Mouse (Mus musculus) frontal cortex, adult 2 months (tissue): ENCODE measurements at regions not wholly inside any gene's neighbourhood (a gene's known extent, or its start where the extent isn't known, plus 50 kb on each side); places are given as distances from the start of the nearest gene placed in this dataset.

Experiments
- DNase-seq, 2 experiments: peaks; one replicate each; pipeline ENCODE4 v3.0.0; 2022; ENCODE audit warnings: low spot score in 1 of 2; ENCODE audit errors: extremely low spot score in 1 of 2

DNA sequence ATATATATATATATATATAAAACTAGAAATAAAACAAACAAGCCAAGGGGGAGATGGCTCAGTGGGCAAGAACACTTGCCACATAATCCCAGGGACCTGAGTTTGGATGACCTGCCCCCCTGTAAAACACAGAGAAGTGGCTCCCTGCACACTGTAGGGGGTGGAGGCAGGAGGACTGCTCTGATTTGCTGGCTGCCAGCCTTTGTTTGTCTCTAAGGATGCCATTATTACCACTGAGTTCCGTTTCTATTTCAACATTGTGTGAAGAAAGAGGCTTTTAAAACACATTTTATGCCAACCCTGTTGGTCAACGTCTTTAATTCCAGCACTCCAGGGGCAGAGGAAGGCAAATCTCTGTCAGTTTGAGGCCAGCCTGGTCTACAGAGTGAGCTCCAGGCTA, 82.2 kb upstream of the Errfi1 start:
- no peak for DNase-seq

DNA sequence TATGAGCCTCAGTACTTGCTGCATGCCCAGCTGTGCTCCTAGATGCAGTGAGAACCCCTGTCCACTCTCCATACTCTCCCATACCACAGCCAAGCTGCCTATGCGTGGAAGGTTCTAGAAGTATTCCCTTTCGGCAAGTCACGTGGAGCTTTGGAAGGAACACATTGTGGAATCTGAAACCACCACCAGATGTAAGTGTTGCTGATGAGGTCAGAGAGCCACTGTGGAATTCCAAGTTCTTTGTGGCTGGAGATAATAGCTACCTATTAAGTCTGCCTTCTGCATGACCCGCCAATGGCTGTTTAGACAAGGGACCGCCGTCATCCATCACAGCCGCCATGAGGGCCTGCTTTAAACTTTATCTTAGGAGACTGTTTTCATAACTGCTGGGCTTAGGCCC, 84.7 kb upstream of the Errfi1 start:
- DNase-seq, result no peak

DNA sequence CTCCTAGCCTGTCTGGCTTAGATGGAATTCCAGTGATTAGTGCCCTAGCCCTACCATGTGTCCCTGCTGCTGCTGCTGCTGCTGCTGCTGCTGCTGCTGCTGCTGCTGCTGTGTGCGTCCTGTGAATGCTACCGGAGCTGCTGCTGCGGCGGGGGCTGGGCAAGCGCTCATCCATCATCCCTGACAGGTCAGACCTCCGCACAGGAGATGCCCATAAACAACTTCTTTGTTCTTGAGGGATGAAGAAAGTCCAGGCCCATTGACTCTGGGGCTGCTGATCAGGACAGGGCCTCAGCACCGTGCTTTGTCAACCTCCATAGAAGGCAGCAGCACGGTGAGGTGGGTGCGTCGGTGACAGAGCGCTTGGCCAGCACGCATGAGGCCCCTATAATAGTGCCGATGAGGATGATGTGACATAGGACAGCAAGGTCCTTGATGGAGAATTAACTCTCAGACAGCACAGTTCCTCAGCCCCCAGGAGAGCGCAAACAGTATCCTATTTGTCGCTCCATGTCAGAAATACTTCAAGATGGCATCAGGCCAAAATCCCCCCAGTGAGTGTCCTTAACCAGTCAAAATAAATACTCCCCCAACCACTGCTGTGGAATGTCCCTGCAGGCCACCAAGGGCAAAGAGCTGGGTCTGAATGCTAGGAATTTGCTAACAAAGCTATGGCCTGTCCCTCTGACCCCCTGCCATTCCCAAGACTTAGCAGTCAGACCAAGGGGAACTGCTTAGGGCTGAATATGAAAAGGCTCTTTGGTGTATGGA, 95.1 kb upstream of the Errfi1 start:
- DNase-seq, result no peak

DNA sequence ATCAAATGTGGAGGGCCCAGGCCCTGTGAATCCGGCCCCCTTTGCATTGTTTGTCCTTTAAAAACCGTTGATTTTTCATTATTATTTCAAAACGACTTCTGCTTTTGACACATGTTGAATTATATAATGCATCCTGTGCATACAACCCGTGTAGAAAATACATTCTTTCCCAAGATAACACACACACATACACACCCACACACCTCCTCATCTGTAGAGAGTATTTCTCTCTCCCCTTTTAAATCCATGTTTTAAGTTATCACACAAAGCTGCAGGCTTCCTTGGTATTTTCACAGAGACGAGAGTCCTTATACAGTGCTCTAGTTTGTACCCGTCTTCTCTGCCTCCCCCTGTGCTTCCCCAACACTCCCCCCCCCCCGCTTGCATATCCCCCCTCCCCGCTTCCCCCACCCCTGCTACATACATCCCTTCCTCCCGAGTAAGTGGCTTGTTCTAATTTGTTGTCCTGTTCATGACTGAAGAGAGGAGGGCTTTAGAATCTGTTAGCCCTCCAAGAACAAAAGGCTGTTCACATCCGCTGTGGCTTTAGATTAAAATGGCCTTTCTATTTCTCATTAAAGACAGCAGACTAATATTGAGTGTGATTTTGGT, 95.8 kb upstream of the Errfi1 start:
- DNase-seq, result peak in 1 of 2 experiments; percentile 41

DNA sequence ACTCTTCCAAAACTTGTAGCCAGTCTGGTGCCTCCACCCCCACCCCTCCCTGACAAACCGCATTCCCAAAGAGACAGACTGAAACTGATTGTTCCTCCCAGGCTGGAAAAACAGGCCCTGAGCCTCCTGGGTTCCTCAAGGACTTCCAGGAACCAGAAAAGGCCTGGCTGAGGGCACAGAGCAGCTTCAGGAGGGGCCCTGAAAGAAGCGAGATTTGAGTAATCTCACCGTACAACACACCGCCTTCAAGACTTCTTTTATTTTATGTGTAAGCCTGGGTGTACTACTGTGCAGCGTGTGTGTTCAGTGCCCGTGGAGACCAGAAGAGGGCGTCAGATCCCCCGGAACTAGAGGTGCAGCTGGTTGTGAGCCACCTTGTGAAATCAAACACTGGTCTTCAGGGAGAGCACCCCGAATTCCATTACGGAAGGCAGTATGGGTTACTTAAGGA, 96.4 kb upstream of the Errfi1 start:
- DNase-seq, result no peak

DNA sequence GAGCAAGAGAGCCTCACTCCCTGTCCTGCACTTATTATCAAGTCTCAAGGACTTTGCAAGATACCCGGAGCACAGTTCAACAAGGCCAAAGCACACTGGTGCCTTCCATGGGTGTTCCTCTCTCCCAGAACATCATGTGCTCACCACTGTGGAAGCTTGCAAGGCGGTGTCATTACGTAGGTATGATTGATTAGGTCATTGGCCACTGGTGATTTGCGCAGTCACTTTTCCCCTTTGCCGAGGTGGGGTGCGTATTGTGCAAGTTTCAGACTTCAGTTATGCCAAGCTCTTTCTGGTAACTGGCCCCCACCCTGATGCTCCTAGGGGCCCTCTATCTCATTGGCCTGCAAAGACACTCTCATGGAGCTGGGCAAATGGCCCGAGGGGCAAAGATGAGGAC, 98.3 kb upstream of the Errfi1 start:
- DNase-seq, result no peak

DNA sequence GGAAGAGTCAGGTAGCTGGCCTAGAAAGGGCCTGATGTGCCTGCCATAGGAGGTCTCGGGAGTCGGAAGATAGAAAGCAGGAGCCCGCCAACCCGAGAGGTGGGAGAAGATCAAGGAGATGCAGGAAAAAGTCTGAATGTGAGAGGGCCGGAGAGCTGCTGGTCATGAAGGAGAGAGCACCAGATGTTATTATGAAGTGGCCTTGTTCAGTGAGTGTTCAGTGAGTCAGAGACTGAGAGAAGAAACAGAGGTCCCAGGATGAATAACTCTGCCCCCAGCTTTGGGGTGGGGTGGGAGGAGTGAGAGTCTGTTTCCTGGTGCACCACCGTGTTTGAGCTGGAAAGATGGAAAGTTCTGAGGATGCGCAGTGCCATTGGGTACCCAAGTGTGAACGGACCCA, 100.2 kb upstream of the Slc45a1 start:
- DNase-seq, result no peak

DNA sequence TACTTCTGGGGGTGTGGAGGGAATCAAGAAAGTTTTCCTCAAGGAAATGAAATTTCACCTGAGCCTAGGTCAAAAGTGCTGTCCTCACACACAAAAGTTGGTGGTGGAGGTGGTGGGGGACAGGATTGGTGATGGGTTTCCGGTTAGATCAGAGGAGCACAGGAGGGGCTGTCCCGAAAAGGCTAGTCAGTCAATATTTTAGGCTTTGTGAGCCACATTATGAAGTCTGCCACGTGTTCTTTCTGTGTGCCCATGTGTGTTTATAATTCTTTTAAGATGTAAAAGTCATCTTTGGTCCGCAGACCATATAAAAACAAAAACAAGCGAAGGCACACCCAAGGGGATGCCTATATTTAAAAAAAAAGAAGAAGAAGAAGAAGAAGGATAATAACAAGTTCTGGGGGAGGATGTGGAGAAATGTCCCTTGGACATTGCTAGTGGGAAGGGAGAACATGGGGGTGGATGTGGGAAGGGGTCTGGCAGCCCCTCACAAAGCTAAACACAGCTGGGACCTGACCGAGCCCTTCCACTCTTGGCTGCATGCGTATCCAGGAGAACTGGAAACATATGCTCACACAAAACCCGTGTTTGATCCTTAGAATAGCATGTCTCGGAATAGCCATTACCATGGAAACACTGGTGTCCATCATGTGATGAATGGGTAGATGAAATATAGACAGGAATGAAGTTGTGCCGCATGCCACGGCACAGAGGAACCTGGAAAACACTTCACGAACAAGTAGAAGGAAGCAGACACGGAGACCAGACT, 98.7 kb upstream of the Slc45a1 start:
- DNase-seq, result peak; percentile 59 to 70

DNA sequence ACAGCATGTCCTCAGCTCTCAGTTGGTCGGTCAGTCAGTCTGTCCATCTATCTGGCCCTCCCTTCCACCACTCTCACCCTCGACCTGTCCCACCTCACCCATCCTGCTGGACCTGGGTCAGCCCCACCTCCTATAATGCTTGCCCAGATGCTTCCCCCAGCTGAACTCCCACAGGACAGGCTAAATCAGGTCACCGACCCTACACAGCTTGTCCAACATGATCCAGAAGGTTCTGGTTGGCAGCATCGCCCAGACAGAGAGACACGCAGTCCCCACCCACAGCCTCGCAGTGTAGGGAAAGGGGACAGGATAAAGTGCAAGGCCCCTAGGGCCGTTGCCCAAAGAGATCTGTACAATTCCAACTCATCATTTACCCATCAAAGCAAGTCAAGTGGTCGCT, 97.1 kb upstream of the Slc45a1 start:
- DNase-seq, result no peak

DNA sequence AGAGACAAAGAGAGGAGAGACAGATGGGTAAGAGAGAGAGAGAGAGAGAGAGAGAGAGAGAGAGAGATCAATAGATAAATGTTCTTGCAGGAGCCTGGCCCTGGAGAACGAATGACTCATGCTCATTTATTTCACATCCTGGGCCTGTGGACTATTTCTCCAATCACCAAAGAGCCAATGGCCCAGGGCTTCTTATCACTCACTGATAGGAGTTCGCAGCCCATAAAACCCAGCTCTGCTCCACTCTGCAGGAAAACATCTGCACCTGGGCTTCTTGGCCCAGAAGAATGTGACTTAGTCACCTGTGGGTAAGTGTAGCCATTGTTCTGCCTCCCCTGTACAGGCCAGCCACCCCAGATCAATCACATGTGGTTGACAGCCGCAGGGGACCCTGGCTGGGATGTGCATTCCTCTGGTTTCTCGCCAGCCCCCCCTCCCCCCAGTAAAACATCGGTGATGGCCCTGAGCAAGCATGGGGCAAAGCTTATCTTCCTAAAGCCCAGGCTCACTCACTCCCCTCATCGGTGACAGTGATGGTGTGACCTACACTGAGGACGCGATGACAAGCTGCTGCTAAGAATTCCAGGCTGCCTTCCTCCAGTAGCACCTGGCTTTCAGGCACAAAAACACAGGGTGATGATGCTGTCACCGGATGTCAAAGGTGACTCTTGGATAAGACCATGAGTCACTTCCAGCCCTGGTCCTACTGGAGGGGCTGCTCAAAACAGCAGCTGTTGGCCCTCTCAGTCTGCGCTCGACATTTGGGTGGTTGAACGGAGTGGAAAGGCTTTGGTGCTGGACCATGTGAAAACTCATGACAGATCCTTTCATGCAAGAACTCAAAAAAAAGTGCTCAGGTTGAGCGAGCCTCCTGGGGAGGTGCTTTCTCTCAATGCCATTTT, 96.4 kb upstream of the Slc45a1 start:
- DNase-seq, result no peak

DNA sequence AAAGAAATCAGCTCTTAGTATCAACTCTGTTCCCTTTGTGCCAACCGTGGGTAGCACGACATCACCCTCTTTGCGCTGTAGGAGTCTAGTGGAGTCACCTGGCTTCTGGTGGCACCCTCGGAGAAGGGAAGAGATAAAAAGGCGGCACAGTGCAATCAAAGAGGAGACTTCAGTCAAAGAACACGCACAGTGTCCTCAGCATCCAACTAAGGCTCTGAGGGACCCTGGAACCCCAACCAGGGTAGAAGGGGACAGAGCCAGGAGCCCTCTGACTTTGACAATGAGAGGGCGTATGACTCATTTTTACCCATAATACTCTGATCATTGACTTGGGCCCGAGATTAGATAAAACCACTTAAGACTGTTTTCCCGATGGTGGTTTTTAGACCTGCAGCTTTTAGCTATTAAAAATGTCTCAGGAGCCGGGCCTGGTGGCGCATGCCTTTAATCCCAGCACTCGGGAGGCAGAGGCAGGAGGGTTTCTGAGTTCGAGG, 94.5 kb upstream of the Slc45a1 start:
- no peak for DNase-seq

DNA sequence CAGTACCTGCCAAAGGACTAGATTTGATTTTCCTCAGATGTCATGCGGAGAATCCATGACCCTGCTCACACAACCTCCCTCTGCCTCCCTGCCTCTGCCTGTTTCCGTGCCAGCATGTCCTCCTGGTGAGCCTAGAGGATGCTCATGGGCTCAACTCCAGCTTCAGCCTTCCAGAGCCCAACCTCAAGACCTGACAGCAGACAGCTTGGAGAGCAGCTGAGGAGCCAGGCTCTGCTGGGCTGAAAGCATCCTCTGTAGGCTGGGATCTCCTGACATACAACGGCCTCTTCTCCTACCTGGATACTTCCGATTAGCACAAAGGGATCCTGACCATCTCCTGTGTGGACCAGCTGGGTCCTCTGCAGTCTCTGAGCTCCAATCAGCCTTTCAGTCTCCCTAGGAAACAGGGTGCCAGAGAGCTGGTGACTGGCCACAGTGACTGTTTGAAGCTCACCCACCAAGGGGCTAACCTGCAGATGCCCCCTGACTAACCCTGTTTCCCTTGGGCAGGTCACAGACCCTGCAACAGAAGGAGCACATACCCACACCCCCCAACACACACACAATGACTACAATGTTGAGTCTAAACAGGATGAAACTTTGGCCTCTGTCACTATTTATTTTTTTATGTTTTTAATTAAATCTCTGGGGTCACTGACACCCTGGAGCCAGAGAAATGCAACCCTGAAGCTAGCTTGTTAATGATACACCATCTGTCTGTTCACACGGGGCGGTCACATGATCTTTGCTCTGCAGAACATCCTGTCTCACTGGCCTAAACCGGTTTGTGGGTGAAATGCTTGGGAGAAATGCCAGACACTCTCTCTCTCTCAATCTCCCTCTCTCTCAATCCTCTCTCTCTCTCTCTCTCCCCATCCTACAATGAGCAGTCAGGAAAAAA, 93.8 kb upstream of the Slc45a1 start:
- DNase-seq, result peak in 1 of 2 experiments; percentile 40

DNA sequence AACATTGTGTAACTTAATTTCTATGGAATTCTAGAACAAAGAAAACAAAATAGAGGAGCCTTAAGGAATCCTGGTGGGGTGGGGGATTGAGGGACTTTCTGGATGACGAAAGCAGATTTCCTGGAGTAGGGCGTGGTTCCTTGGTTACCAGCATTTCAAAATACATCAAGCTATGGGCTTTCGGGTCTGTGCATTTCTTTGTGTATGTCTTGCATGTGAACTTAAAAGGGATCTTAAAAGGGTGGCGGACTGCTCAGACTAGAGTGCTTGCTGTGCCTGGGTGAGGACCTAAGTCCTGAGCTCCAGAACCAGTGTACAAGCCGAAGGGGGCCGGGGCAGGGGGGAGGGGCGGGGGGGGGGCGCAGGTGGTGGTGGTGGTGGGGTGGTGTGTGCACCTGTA, 91.5 kb upstream of the Slc45a1 start:
- DNase-seq, result no peak

DNA sequence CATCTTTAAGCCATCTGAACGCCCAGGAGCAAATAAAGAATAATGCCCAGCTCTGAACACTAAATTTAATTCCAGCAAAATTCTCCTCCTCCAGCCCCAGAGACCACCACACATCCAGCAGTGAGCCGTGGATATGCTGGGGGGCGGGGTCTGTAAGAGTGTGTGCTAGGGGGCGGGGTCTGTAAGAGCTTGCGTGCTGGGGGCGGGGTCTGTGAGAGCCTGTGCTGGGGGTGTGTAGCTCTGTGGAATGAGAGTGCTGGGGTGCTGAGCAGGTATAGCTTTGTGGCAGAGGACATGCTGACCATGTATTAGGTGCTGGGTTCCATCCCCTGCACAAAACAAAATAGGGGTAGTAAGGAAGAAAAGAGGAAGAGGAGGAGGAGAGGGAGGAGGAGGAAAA, 91.1 kb upstream of the Slc45a1 start:
- DNase-seq, result no peak

DNA sequence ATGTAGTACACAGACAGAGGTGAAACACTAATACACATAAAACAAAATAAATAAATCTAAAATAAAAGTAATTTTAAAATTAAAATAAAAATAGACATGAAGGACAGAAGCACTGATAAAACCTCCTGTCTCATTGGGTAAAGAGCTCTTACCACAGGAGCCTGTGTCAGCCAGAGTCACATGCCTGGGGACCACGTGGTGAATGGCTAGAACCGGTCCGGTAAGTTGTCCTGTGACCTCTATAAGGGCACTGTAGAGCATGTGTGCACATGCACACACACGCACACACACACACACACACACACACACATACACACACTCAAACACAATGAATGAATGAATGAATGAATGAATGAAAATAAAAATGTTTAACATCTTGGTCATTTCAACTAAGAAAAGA, 89.8 kb upstream of the Slc45a1 start:
- DNase-seq, result no peak

DNA sequence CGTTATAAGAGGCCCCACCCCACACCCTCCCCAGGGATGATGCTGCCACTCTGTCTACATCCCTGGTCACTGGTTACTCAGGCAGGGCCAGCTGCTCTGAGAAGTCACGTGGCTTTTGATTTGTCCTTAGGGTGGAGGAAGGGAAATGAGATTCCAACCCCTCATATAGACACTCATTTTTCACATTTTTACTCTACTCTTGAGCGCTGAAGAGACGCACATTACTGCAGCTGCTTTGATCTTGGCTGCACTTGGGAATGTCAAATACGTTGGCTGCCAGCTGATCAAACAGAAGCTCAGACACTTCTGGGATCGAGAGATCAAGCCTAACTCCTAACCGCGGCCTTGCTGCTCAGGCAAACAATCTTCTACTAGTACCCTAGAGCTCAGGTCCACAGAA, 88.2 kb upstream of the Slc45a1 start:
- DNase-seq, result no peak

DNA sequence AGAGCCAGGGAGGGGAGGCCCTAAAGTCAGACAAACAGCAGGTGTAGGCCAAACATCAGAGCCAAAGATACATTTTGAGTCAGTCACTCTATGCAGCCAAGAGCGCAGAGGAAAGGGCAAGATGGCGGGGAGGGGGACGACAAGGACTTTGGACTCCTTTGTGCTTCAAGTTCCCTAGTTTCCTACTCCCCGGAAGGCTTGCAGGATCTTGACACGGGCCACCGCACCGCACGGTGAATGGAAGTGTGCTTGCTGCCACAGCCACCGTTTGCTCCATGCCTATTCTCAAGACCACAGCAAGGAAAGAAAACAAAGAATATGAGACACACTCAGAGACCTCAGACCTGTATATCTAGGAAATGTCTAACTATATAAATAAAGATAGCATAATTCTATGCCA, 86.8 kb upstream of the Slc45a1 start:
- DNase-seq, result no peak

DNA sequence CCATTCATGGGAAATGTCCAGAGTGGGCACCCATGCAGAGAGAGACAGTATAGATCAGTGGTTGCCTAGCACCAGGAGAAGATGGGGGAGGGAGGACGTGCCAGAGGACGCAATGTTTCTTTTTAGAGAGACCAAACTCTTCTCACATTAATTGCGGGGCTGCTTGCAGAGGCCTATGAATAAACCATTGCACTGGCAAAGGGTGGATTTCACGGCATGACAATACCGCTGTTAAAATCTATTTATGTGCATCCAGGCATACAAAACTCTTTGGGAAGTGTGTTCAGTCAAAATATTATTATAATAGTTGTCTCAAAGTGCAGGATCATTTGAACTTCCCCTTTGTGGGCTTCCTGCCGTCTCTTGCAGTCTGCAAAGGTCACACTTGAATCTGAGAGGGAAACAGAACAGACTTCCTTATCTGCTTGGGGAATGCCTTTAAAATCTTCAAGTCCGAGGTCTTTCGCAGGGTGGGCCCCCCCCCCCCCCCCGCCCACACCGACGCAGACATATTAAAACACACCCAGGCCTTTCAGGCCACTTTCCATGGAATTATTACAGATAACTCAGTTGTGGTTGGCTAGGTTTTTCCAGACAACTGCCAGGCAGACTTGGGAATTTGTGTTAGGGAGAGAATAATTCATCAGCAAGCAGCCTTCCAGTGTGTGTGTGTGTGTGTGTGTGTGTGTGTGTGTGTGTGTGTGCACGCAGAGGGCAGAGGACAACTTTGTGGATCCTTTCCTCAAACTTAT, 78.3 kb upstream of the Slc45a1 start:
- peak; percentile 51 to 56 for DNase-seq

DNA sequence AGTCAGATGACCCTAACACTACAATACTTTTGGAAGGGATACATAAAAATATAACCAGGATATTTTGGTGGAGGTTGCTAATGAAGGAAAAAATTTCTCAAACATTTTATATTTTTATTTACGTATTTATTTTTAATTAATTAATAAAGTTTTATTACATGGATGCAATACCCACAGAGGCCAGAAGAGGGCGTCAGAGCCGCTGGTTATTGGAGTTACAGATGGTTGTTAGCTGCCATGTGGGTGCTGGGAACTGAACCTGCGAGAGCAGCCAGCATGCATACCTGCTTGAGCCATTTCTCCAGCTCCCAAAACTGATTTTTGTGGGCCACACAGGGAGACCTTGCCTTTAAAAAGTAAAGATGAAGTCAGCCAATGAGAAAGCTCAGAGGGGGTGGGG, 74.6 kb upstream of the Slc45a1 start:
- DNase-seq, result no peak
